ENCODE assay signal across 12 mouse cellular contexts in the genomic region with DNA sequence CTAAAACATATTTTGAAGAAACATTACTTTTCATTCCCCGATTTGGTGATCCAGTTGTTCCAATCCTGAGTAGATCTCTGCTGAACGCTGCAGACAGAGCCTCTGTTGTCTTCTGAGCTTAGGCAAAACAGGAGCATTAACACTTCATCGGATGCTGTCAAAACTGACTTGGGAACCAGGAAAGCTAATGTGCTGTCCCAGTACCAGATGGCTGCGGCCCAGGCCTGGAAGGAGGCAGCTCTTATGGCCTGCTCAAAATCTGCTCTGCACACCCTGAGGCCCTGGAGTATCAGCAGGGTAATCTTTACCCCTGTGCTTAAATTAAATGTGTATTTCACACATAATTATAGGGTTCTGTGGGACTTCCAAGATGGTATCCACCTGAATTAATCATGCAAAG.
DNase-seq lines count a peak whose midpoint lies in the region; ATAC-seq and TF ChIP-seq lines count a peak whose summit lies in the region.
"Had no signal": no experiment of that assay in that cellular context is flagged by ENCODE, and none has a peak within 500 bp of the region (broad histone marks: within the 10 kb centered on the region; RNA-seq: fewer than 3 reads in every experiment).

No protein-coding gene starts in this region.

- no peak for TF ChIP-seq CTCF in kidney, adult 2 months (conservative IDR thresholded peaks at IDR 0.05; ENCODE audit: insufficient read depth, insufficient read length, low read depth, low read length)

- H3K4me3 ChIP-seq in heart, embryonic 11.5 days (ENCODE audit: low read depth, low read length), result no peak overlapping the region
- H3K4me3 ChIP-seq in kidney, adult 2 months (ENCODE audit: insufficient read depth, low read depth, low read length), result no peak overlapping the region
- H3K4me3 ChIP-seq: kidney, embryonic 15.5 days; stomach, embryonic 15.5 days had no signal

- peak; percentile 9 to 12 for DNase-seq in heart, postnatal 14 days
- DNase-seq in right cerebral cortex, postnatal 4 days, result peak; percentile 27
- no peak for DNase-seq in right cerebral cortex, adult 2 months (ENCODE audit: low spot score in 2 of 2)
- DNase-seq in gastrocnemius, postnatal 14 days, result peak; percentile 61
- DNase-seq in kidney, adult 2 months, result no peak
- DNase-seq: adrenal gland, postnatal 10 days had no signal

- no peak overlapping the region for H3K9ac ChIP-seq in heart, embryonic 11.5 days (ENCODE audit: low read depth, low read length)
- H3K9ac ChIP-seq: kidney, embryonic 15.5 days; stomach, embryonic 15.5 days had no signal

- intact Hi-C loops in heart, postnatal 14 days (cut with DNase I), result no loop called here
- intact Hi-C loops in gastrocnemius, postnatal 14 days (cut with DNase I; ENCODE audit: low total_unique reads), result no loop called here

- TF ChIP-seq POLR2A in kidney, adult 2 months (IDR thresholded peaks at IDR 0.05; ENCODE audit: low read depth, low read length), result no peak

- ATAC-seq in heart, embryonic 11.5 days (replicated peaks; ENCODE audit: insufficient number of reproducible peaks, low FRiP score, low TSS enrichment), result no peak
- no peak for ATAC-seq in megakaryocyte, adult 5-6 weeks (ENCODE audit: poor library complexity, severe bottlenecking)
- ATAC-seq: CD4-positive, CD25-positive, alpha-beta regulatory T cell, adult 4 months; Patski had no signal

- no peaks in the 10 kb centered on the region; the same call in 1 of the 2 replicates for H3K4me1 ChIP-seq in heart, embryonic 11.5 days (ENCODE audit: control insufficient read depth, insufficient read depth, low read length)
- no peaks in the 10 kb centered on the region for H3K4me1 ChIP-seq in kidney, adult 2 months (ENCODE audit: control insufficient read depth, insufficient read depth, low read length)

- H3K27ac ChIP-seq in heart, embryonic 11.5 days (ENCODE audit: low read depth, low read length), result no peak overlapping the region
- H3K27ac ChIP-seq in kidney, adult 2 months (ENCODE audit: insufficient read depth, low read depth, low read length), result no peak overlapping the region
- H3K27ac ChIP-seq: kidney, embryonic 15.5 days; stomach, embryonic 15.5 days had no signal

- no peaks in the 10 kb centered on the region for H3K9me3 ChIP-seq in heart, embryonic 11.5 days (replicated peaks; ENCODE audit: control insufficient read depth, low read length)
- H3K9me3 ChIP-seq: kidney, embryonic 15.5 days; stomach, embryonic 15.5 days had no signal

- H3K4me2 ChIP-seq in heart, embryonic 11.5 days, result no peak overlapping the region
- H3K4me2 ChIP-seq: kidney, embryonic 15.5 days; stomach, embryonic 15.5 days had no signal

- WGBS in heart, embryonic 11.5 days (ENCODE audit: insufficient replicate concordance), result 54% methylated on average over 4 of the region's 4 CpGs
- WGBS in kidney, adult 2 months, result 82% methylated on average over 4 of the region's 4 CpGs

- no peaks in the 10 kb centered on the region for H3K27me3 ChIP-seq in heart, embryonic 11.5 days (ENCODE audit: control insufficient read depth, insufficient read depth, low read length)
- H3K27me3 ChIP-seq in kidney, adult 2 months (replicated peaks; ENCODE audit: control insufficient read depth, insufficient read depth, low read length), result no peaks in the 10 kb centered on the region
- H3K27me3 ChIP-seq: kidney, embryonic 15.5 days; stomach, embryonic 15.5 days had no signal

- H3K36me3 ChIP-seq in heart, embryonic 11.5 days (ENCODE audit: control insufficient read depth, insufficient read depth, low read length), result no peaks in the 10 kb centered on the region
- H3K36me3 ChIP-seq in kidney, adult 2 months (ENCODE audit: control insufficient read depth, insufficient read depth, low read length), result no peaks in the 10 kb centered on the region
- H3K36me3 ChIP-seq: kidney, embryonic 15.5 days; stomach, embryonic 15.5 days had no signal

Comparison
In these comparisons a context has a peak if more than half of its experiments do, and no peak if none do; other contexts are left out.
1. DNase-seq: peak in heart, postnatal 14 days (2 of 2), right cerebral cortex, postnatal 4 days (single experiment) and gastrocnemius, postnatal 14 days (single experiment); none in right cerebral cortex, adult 2 months (0 of 2) and kidney, adult 2 months (single experiment).